Comparison of ENCODE assay signal across 7 mouse cellular contexts in the genomic region with DNA sequence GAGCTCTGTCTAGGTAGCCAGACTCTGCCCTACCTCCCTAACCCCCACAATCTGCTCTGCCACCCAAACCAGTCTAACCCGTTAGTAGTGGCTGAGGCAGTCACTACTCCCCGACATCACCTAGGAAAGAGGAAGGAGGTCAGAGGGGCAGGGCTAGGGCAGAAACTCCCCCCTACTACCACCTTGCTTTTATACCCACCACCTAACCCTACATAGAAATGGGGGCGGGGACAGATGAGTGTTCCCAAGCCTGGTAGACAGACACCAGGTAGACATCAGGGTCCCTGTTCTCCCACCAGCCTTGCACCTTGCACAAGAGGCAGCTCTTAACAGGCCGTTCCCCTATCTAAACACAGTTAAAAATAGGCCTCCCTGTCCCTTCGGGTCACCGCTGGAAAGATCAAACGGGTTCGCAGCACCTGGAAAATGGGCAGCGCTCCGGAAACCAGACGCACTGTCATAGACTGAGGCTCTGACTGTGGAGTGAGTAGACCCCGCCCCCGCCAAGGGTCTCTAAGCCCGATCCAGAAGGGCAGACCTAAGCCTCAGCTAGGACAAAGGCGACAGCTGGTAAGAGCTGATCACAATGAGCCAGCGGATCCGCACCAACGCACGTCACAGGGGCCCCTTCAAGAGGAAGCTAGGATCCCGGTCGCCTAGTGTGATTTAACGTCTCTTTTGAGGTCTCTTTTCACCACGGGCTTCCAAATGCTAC. TPM values are rescaled to one million over a fixed set of nuclear protein-coding genes. Genes with fewer than 3 reads are reported as not detected.
DNase-seq lines count a peak whose midpoint lies in the region; ATAC-seq and TF ChIP-seq lines count a peak whose summit lies in the region.

No protein-coding gene starts in this region.

- 0 out of 2 replicates have a peak, but pooled peaks have one; percentile 24 for TF ChIP-seq EP300 in CH12.LX (IDR thresholded peaks at IDR 0.05; ENCODE audit: low read length)

- peak overlapping the region; percentile 42 to 66 (median 49) for H3K4me3 ChIP-seq in CH12.LX (replicated peaks in 1 of 3; ENCODE audit: low read depth in 2 of 3, low read length in 2 of 3, poor library complexity in 1 of 3)
- peak overlapping the region; percentile 35 for H3K4me3 ChIP-seq in forebrain, embryonic 15.5 days
- peak overlapping the region; percentile 29 for H3K4me3 ChIP-seq in limb, embryonic 13.5 days
- H3K4me3 ChIP-seq in midbrain, embryonic 13.5 days (replicated peaks) = peak overlapping the region; percentile 39

- peak overlapping the region; percentile 74; the same call in 1 of the 2 replicates for H3K27ac ChIP-seq in CH12.LX (ENCODE audit: insufficient read depth, low read depth)
- peak overlapping the region; percentile 20; the same call in 1 of the 2 replicates for H3K27ac ChIP-seq in forebrain, embryonic 15.5 days (replicated peaks)
- no peak overlapping the region for H3K27ac ChIP-seq in limb, embryonic 13.5 days
- peak overlapping the region; percentile 86 for H3K27ac ChIP-seq in midbrain, embryonic 13.5 days

- dilution Hi-C loops in CH12.LX (cut with MboI; ENCODE audit: extremely low pct_ligation_motif_present, extremely low pct_unique_long_range_greater_than_20kb, low sequenced_read_pairs) = no loop called here

- TF ChIP-seq POLR2A in CH12.LX (IDR thresholded peaks at IDR 0.05; ENCODE audit: low read depth, low read length) = no peak

- peaks cover 47 to 91% of the 10 kb centered on the region in 2 experiments for H3K4me1 ChIP-seq in CH12.LX (ENCODE audit: control insufficient read depth in 1 of 2, insufficient read depth in 2 of 2)
- H3K4me1 ChIP-seq in forebrain, embryonic 15.5 days = peaks cover 68% of the 10 kb centered on the region
- H3K4me1 ChIP-seq in limb, embryonic 13.5 days = peaks cover 44% of the 10 kb centered on the region
- H3K4me1 ChIP-seq in midbrain, embryonic 13.5 days (replicated peaks) = peaks cover 91% of the 10 kb centered on the region

- H3K36me3 ChIP-seq in CH12.LX (replicated peaks in 1 of 2; ENCODE audit: control insufficient read depth in 1 of 2, insufficient read depth in 1 of 2, low read length in 1 of 2) = peaks cover 19 to 60% of the 10 kb centered on the region in 2 experiments
- no peaks in the 10 kb centered on the region for H3K36me3 ChIP-seq in forebrain, embryonic 15.5 days
- peaks cover 20% of the 10 kb centered on the region for H3K36me3 ChIP-seq in limb, embryonic 13.5 days
- peaks cover 4% of the 10 kb centered on the region; the same call in 1 of the 2 replicates for H3K36me3 ChIP-seq in midbrain, embryonic 13.5 days

- DNase-seq in 416B (ENCODE audit: low read depth) (peak; percentile 25), CH12.LX (ENCODE audit: extremely low read depth) (peak; percentile 51)
- peak; percentile 68 for DNase-seq in thymus, postnatal 14 days
- DNase-seq in right cerebral cortex, adult 18-20 months = no peak

- no peaks in the 10 kb centered on the region for H3K9me3 ChIP-seq in CH12.LX (replicated peaks; ENCODE audit: low read length)
- no peaks in the 10 kb centered on the region for H3K9me3 ChIP-seq in forebrain, embryonic 15.5 days
- no peaks in the 10 kb centered on the region for H3K9me3 ChIP-seq in limb, embryonic 13.5 days
- H3K9me3 ChIP-seq in midbrain, embryonic 13.5 days = no peaks in the 10 kb centered on the region

- H3K79me2 ChIP-seq in CH12.LX (replicated peaks; ENCODE audit: control insufficient read depth, extremely low read depth, insufficient read depth, poor library complexity, severe bottlenecking) = peaks cover 6% of the 10 kb centered on the region; the same call in 1 of the 2 replicates

- ATAC-seq in forebrain, embryonic 15.5 days (replicated peaks) = 0 out of 2 replicates have a peak, but pooled peaks have one; percentile 18
- ATAC-seq in limb, embryonic 13.5 days (ENCODE audit: low FRiP score, low read depth) = no peak; the same call in 1 of the 2 replicates
- ATAC-seq in midbrain, embryonic 13.5 days = peak; percentile 73

- H3K9ac ChIP-seq in CH12.LX (ENCODE audit: insufficient read depth, low read depth) = peak overlapping the region; percentile 77
- peak overlapping the region; percentile 42 for H3K9ac ChIP-seq in forebrain, embryonic 15.5 days (replicated peaks)
- H3K9ac ChIP-seq in limb, embryonic 13.5 days = peak overlapping the region; percentile 25; the same call in 1 of the 2 replicates
- H3K9ac ChIP-seq in midbrain, embryonic 13.5 days (replicated peaks) = peak overlapping the region; percentile 62

- H3K4me2 ChIP-seq in CH12.LX (ENCODE audit: insufficient read depth, low read depth, poor library complexity, severe bottlenecking) = peak overlapping the region; percentile 85
- H3K4me2 ChIP-seq in forebrain, embryonic 15.5 days (replicated peaks) = peak overlapping the region; percentile 55
- peak overlapping the region; percentile 51 for H3K4me2 ChIP-seq in limb, embryonic 13.5 days (replicated peaks)
- peak overlapping the region; percentile 67 for H3K4me2 ChIP-seq in midbrain, embryonic 13.5 days (replicated peaks)

- TF ChIP-seq CTCF in CH12.LX (conservative IDR thresholded peaks at IDR 0.05 in 1 of 2, IDR thresholded peaks at IDR 0.05 in 1 of 2; ENCODE audit: low read depth in 2 of 2, low read length in 2 of 2) = no peak

- no peaks in the 10 kb centered on the region for H3K27me3 ChIP-seq in CH12.LX (replicated peaks)
- no peaks in the 10 kb centered on the region for H3K27me3 ChIP-seq in forebrain, embryonic 15.5 days
- peaks cover 30% of the 10 kb centered on the region for H3K27me3 ChIP-seq in limb, embryonic 13.5 days
- no peaks in the 10 kb centered on the region for H3K27me3 ChIP-seq in midbrain, embryonic 13.5 days

- no peak for TF ChIP-seq RAD21 in CH12.LX (IDR thresholded peaks at IDR 0.05; ENCODE audit: low read depth, low read length)

- in situ Hi-C loops in CH12.LX (cut with MboI; ENCODE audit: low pct_ligation_motif_present, low pct_unique_long_range_greater_than_20kb, low sequenced_read_pairs) = no loop called here

- 12% methylated on average over 23 of the region's 23 CpGs for WGBS in forebrain, embryonic 15.5 days
- WGBS in limb, embryonic 13.5 days = 23% methylated on average over 23 of the region's 23 CpGs
- WGBS in midbrain, embryonic 13.5 days = 7% methylated on average over 23 of the region's 23 CpGs

TF ChIP-seq in CH12.LX, 34 proteins besides CTCF, POLR2A, EP300 and RAD21:
- TF ChIP-seq UBTF (IDR thresholded peaks at IDR 0.05; ENCODE audit: low read depth, low read length) (no peak), NRF1 (IDR thresholded peaks at IDR 0.05; ENCODE audit: low read depth, low read length) (no peak), MAX (IDR thresholded peaks at IDR 0.05; ENCODE audit: low read length) (no peak), SIN3A (IDR thresholded peaks at IDR 0.05; ENCODE audit: low read length) (no peak), MAFK (IDR thresholded peaks at IDR 0.05; ENCODE audit: insufficient replicate concordance, low read length) (no peak), ETS1 (conservative IDR thresholded peaks at IDR 0.05; ENCODE audit: low read depth, low read length) (0 out of 2 replicates have a peak, but pooled peaks have one; percentile 8), POLR2AphosphoS2 (IDR thresholded peaks at IDR 0.05; ENCODE audit: low read depth, low read length) (no peak), TBP (conservative IDR thresholded peaks at IDR 0.05; ENCODE audit: low read depth, low read length) (no peak), IRF4 (IDR thresholded peaks at IDR 0.05; ENCODE audit: low read depth, low read length) (0 out of 2 replicates have a peak, but pooled peaks have one; percentile 27), MEF2A (IDR thresholded peaks at IDR 0.05; ENCODE audit: borderline replicate concordance, low read depth, low read length) (no peak; the same call in 1 of the 2 replicates)

RNA-seq across cellular contexts. Expression of a gene that starts 7.0 kb away (rescaled TPM):
- total RNA-seq in CH12.LX (2012; rRNA removed) (8.9 and 9.8 TPM in 2 replicates), CH12.LX (2014; rRNA removed) (3.0 and 3.7 TPM in 2 replicates)
- polyA plus RNA-seq in CH12.LX (2012; ENCODE audit: insufficient read length, low read depth) = 5.2 and 6.3 TPM in 2 replicates
- 71.9 and 75.2 TPM in 2 replicates for polyA plus RNA-seq in forebrain, embryonic 15.5 days (2015; fragmentation: Nextera tagmentation; extraction: Ambion mirVana)
- polyA plus RNA-seq in limb, embryonic 13.5 days (2015; fragmentation: Nextera tagmentation; extraction: Ambion mirVana) = 23.0 and 25.4 TPM in 2 replicates
- 97.0 and 97.3 TPM in 2 replicates for polyA plus RNA-seq in midbrain, embryonic 13.5 days (2015; fragmentation: Nextera tagmentation; extraction: Ambion mirVana)

RNA-seq across cellular contexts. Expression of a gene that starts 23.3 kb away (rescaled TPM):
- total RNA-seq in CH12.LX (2012; rRNA removed) (0.17 and 0.55 TPM in 2 replicates), CH12.LX (2014; rRNA removed) (0.23 TPM in 1 of 2 replicates, not detected in the other)
- 0.12 and 0.17 TPM in 2 replicates for polyA plus RNA-seq in CH12.LX (2012; ENCODE audit: insufficient read length, low read depth)
- 0.84 and 1.3 TPM in 2 replicates for polyA plus RNA-seq in forebrain, embryonic 15.5 days (2015; fragmentation: Nextera tagmentation; extraction: Ambion mirVana)
- 1.6 and 1.8 TPM in 2 replicates for polyA plus RNA-seq in limb, embryonic 13.5 days (2015; fragmentation: Nextera tagmentation; extraction: Ambion mirVana)
- polyA plus RNA-seq in midbrain, embryonic 13.5 days (2015; fragmentation: Nextera tagmentation; extraction: Ambion mirVana) = 0.55 and 0.99 TPM in 2 replicates

Comparison
In these comparisons a context has a peak if more than half of its experiments do, and no peak if none do; other contexts are left out.
1. H3K9ac ChIP-seq: peak in every context shown above with its lines; median percentile 77 in CH12.LX; 62 in midbrain, embryonic 13.5 days; 42 in forebrain, embryonic 15.5 days; 25 in limb, embryonic 13.5 days.